Mouse (Mus musculus) urinary bladder, postnatal 10 days (tissue): ENCODE data around the gene Erv3.

Experiments used
- DNase-seq: peaks from one replicate; pipeline ENCODE4 v3.0.0; 2022; ENCODE audit warnings: low spot score

Gene Erv3

GRCm38 (mm10) chr2:131859721-131860120 lies at the start of gene Erv3:
TSS of gene Erv3 (minus strand) at chr2:131859747.
- DNase-seq: no peak

- DNase-seq: no peak
Measured at GRCm38 (mm10) chr2:131908906-131909305, 49.4 kb upstream of the Erv3 start.

GRCm38 (mm10) chr2:131908351-131908861 lies 48.9 kb upstream of the Erv3 start:
- no peak for DNase-seq

GRCm38 (mm10) chr2:131907311-131907710 lies 47.8 kb upstream of the Erv3 start:
- no peak for DNase-seq

DNA sequence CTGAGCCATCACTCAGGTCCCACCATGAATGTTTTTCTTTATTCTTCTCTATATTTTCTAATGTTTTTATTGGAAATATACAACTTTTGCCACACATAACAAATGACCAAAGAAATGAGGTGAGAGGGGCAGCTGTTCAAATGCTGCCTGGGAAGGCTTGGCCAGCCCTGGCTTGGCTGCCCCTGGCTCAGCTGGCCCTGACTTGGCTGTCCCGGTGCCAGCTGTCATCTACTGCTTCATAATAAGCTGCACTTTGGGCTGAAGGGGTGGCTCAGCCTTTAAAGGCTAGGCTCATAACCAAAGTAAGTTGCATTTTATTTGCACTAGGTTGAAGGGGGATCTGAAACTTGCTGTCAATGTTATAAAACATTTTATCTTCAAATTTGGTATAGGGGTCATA lies 47.3 kb upstream of the Erv3 start:
- DNase-seq: no peak

DNA sequence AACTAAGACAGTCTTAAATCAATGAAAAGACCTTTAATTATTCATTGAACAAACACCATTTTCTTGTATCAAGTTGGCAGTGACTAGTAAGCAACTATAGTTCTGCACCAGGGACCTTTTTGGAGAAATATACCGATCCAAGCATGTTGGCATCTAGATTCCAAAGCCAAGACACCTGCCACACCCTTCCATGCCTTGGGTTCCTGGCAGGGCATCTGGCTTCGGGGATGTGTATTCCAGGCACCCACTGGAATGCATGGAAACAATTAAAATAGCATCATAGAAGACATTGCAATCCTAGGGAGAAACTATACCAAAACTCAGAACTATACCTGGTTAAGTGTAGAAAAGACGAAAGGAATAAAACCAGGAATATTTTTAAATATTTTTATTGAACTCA lies 46.7 kb upstream of the Erv3 start:
- DNase-seq: no peak

DNA sequence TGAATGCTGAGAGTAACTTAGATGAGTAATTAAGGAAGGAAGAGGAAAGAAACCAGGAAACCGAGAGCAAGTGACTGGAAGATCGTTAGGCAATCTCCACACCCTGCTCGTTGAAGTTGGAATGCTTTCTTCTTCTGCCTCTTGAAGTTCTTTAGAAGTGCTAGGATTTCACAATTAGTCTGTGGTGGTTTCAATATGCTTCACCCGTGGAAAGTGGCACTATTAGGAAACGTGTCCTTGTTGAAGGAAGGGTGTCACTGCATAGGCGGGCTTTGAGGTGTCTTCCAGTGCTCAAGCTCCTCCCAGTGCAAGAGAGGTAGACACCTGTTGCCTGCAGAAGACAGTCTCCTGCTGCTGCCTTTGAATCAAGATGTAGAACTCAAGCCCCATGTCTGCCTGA lies 46.2 kb upstream of the Erv3 start:
- DNase-seq: no peak

GRCm38 (mm10) chr2:131905025-131905424 lies 45.5 kb upstream of the Erv3 start:
- no peak for DNase-seq

- no peak for DNase-seq
Measured at GRCm38 (mm10) chr2:131902867-131903266, 43.3 kb upstream of the Erv3 start.

DNA sequence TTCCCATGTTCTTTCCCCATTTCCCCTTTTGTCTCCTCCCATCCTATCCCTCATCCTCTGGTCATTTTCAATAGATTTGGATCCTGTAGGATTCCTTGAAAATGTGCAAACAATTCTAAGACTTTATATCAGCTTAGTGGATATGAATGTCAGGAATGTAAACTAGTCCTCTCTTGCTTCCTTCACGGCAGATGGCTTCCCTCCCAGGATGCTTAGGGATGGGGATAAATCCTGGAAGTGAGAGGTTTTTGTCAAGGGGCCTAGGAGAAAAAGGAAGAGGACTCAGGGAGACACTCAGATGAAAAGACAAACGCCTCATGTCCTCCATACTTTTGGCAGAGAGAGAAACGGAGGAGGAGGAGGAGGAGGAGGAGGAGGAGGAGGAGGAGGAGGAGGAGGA lies 42.9 kb upstream of the Erv3 start:
- DNase-seq: no peak

DNA sequence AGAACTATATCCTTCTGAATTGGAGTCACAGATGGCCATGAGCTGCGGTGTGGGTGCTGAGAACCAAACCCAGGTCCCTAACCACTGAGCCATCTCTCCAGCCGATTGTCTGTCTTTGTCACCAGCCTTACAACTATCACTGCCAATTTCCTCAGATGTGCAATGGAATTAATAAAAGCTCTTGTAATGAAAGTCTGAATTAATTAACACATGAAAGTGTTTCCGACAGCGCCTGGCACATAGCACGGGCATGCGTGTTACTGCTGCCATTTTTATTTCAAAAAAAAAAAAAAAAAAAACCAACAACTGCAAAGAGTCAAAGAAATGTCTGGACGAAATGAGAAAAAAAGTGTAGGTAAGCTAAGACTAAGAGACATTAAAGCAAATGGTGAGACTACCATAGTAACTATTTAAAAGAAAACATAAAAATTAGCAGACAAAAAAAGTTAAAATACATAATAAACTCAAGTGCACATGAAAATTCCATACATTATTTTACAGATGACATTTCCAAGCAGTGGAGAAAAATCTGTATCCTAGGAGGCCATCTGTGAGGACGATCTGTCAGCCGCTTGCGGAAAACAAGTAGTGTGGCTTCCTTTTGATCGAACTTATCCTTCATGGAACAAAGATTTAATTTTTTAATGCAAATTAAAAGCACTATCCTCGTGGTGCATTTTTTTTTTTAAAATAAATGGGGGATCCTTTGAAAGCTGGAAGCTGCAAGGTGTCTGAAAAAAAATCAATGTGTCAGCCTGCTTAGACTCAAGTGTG lies 38.0 kb upstream of the Erv3 start:
- no peak for DNase-seq

DNA sequence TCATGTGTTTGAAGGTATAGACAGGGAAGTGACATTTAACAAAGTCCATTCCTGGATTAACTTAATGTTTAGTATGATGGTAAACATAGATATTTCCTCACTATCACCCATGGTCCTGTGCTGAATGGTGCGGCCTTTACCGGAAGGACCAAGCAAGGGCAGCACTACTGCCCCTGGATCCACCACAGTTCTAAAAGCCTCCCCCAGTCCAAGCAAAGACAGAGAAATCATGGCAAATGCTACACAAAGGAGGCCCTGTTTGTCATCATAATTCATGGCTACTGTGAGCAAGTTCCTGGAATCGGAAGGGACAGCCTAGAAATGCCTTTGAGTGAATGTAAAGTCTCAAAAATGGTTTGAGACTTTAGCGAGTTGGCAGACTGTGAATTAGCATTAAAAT lies 36.5 kb upstream of the Erv3 start:
- no peak for DNase-seq

DNA sequence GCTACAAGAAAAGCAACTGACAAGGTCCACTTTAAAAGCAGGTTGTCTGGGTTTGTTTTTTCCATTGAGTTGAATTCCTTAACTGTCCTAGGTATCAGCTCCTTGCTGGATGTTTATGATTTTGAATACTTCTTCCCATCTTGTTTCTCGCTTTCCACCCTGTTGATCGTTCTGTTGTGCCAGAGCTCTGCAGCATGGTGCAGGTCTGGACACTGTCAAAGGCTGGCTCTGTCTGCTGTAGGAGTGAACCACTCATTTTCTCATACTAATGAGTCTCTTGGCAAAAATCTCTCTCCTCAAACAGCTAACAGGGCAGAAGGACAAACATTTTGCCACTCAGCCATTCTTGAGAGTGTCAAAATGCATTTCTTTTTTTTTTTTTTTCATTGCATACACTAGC lies 35.6 kb upstream of the Erv3 start:
- DNase-seq: no peak

DNA sequence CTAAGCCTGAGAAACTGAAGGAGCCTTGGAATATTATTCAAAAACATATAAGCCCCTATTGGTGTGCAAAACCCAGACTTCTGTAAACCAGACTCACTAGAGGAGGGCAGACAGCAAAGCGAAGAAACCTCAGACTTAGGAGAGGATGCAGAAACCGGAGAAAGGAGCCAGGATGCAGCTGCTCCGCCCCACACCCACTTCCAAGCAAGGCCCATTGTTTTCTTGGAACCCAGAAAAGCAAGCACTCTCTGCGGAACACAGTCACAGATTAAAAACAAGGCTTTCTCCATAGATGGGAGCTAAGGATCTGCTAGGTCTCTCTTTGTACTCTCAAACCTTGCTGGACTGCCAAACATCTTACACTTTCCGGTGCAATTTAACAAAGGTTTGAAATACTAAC lies 33.0 kb upstream of the Erv3 start:
- no peak for DNase-seq

DNA sequence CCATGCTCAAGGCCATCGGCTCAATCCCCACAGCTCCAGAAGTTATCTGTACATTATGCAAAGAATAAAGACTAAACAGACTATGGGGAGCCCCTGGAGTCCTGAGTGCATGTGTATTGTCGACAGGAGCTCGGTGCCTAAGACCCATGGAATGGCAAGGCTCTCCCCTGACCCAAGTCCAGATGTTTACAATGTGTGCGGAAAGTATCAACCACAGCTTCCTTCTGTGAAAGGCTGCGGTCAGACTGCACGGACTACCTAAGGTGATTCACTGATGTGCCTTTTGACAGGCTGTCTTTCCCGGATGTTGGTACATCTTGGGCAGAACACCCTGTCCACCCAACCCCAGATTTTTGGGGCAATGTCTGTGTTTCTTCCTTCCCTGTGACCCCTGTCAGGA lies 28.7 kb upstream of the Erv3 start:
- DNase-seq: no peak

- DNase-seq: no peak
Measured at GRCm38 (mm10) chr2:131886503-131887160, 27.1 kb upstream of the Erv3 start.

GRCm38 (mm10) chr2:131883136-131883535 lies 23.6 kb upstream of the Erv3 start:
- no peak for DNase-seq

GRCm38 (mm10) chr2:131881766-131882165 lies 22.2 kb upstream of the Erv3 start:
- DNase-seq: no peak

DNA sequence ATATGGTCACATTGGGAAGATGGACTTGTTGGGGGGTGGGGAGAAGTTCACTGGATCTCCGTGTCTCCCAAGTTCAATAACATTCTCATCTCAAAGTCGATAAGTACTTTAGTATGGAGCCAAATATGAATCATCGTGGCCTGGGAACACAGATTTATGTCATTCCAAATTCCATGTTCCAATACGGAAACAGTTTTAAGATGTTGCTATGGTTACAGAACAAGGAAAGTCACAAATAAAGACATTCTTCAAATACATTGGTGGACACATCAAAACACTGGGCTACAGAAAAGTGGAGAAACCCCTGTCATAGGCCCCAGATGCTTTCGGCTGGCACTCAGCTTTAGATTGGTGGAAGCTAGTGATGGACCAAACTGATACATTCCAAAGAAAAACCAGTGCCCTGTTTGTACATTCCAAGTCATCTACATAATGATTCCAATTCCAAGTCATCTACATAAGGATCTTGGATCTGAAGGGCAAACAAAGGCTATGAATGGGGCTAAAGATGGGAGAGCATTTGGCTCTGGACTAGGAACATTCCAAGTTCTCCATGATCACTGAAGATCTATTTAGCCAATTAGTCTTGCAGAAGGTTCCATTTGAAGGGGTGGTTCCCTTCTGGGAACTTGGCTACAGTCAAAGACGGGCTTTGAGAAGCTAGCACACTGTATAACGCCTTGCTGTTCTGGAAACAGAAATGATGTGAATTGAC lies 17.2 kb upstream of the Erv3 start:
- DNase-seq: no peak

GRCm38 (mm10) chr2:131873376-131873775 lies 13.8 kb upstream of the Erv3 start:
- no peak for DNase-seq

GRCm38 (mm10) chr2:131868983-131869382 lies 9.4 kb upstream of the Erv3 start:
- no peak for DNase-seq

DNA sequence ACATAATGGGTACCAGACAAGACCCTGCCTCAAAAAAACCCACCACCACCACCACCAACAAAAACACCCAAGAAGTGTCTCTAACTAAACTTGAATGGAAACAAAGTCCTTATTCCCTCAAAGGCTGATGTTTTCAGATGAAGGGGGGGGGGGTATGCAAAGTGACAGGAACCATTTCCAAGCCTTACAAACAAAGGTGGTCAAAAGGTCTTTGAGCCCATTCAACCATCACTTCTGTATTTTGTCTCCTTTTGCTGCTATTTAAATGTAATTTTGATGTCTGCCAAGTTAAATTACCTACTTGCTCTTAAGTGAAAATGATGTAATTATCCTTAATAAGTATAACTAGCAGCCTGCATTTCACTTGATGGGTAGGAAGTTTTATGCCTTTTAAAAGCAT lies 7.1 kb upstream of the Erv3 start:
- DNase-seq: no peak

DNA sequence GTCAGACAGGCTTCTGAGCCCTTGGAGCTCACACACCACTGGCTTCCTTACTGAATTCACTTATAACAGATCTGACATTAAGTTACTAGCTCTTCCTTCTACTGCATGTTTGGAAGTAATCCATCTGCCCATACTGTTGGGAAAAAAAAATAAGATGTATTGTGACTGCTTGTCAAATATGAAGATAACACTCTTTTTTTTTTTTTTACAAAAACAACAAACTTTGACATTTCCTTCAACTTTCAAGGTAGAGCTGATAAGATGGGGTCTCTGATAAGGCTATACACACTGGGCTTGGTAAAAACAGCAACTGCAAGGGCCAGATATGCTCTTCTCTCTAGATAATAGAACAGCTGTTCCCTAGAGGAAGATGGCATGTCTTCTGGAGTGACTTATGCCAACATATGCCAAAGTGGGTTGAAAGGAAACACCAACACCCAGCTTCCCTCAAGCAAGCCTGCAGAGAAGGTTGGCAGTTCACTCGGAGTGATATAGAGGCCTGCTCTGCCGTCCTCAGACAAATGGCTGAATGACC lies 4.8 kb upstream of the Erv3 start:
- no peak for DNase-seq
